Mouse (Mus musculus): ENCODE results near the gene Zfp239. TPM values are rescaled to one million over a fixed set of nuclear protein-coding genes. Genes with fewer than 3 reads are reported as not detected.
"Not testable (repeated sequence)": the region's sequence is repeated elsewhere in the genome, so short reads cannot be mapped to it uniquely, and the experiment has no call there.

Gene Zfp239
- total RNA-seq (2022): 10 to 100 TPM; 42.8 to 60.5 (median 48.2) TPM

DNA sequence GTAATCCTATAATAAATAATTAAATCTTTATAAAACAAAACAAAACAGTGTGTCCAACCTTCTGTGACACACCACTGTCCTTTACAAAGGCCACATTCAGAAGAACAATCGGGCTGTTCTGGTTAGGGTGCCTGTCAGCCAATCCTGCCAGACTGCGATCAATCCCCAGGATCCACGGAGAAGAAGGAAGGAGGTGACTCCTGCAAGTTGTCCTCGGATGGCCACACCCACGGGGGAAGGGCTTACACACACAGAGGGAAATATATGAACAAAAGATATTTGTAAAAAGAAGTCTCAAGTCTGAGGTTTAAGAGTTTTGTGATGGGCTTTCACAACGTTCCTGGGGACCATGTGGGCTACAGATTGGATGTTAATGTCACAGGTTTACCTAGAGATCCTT is at the start of gene Zfp239:
Gene Zfp239, plus strand, starts transcription at position 253 of the 400 bp plus-strand sequence.
- no peak for DNase-seq (ENCODE audit: low spot score in 2 of 2)

DNA sequence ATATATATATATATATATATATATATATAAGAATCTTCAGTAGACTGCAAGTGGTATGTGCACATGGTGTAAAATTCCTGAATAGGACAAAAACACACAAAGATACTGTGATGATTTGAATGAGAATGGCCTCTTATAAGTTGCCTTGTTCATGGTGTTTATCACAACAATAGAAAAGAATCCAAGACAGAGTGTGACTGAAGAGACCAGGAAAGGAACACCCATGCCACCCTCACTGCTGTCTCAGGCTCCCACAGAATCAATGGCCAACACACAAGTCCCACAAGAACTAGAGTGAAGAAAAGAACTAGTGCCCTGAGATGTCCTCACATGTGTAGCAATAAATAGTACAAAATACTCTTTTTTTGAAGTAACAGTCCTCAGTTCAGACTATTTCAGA is 47.2 kb upstream of the Zfp239 start:
- DNase-seq (ENCODE audit: low spot score in 2 of 2): no peak

DNA sequence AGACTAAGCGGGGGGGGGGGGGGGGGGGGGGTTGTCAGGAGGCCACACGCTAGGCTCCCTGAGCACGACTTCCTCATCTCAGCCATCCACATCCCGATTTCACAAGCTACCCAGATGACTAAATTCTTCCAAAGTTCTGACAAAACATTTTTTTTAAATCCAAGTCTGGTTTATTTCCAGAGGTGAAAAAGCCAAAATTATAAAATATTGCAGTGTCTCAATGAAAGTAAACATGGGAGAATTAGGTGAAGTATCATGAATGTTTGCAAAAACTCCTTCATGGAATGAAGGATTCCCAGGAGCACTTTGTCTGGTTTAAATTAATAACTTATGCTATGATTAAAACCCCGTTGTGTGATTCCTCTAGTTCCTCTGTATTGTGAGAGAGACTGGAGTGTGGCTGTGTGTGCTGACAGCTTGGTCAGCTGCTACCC is 44.8 kb upstream of the Zfp239 start:
- DNase-seq (ENCODE audit: low spot score in 2 of 2): no peak

DNA sequence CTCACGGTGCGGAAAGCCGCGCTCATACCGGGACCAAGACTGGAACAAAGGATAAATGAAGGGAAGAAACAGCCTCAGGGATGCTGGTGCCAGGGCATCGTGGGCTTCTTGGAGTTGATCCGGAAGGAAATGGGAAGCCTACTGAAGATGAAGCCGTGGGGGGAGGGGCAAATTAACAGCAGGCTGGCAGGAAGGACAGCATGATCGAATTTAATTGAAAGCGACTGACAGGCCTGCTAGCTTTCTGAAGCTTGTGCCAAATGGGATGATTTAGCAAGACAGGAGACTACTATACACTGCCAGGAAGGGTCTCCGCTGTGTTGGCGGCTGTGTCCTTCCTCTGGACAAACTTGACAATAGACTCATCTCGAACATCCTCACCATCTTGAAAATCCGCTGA is 41.6 kb upstream of the Zfp239 start:
- no peak for DNase-seq (ENCODE audit: low spot score in 2 of 2)

DNA sequence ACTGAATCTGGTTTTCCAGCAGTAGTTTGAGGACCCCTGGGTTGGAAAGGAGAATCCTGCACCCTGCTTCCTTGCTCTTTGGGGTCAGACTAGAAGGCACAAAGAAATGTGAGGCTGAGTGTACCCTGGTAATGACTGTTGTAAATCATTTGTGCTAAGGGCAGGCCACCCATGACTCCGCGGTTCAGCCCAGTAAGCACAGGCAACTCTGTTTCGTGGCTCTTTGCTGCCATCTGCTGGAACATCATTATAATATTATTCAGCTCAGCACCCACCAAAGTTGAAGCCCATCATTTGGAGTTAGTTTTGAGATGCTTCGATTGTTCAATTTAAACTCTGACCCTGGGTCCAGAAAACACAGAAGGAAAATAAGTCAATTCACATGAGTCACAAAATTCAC is 36.5 kb upstream of the Zfp239 start:
- DNase-seq (ENCODE audit: low spot score in 2 of 2): no peak

DNA sequence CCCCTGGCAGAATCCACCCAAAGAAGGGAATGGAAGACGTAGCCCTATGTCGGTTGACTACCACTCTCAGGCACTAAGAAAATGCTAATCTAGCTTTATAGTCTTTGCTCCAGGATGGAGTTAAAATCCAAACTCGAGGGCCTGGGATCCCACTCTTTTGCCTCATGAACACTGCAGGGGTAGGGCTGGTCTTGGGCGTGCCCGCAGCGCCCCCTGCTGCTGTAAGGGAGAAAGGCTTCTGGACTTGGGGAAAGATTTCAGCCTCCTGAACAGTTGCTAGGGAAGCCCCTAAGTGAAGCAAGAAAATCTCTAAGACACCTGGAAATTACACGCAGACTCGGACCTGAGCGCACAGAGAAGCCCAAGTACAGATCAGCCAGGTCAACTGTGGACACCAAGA is 33.6 kb upstream of the Zfp239 start:
- DNase-seq (ENCODE audit: low spot score in 2 of 2): peak in 1 of 2 experiments; percentile 62

DNA sequence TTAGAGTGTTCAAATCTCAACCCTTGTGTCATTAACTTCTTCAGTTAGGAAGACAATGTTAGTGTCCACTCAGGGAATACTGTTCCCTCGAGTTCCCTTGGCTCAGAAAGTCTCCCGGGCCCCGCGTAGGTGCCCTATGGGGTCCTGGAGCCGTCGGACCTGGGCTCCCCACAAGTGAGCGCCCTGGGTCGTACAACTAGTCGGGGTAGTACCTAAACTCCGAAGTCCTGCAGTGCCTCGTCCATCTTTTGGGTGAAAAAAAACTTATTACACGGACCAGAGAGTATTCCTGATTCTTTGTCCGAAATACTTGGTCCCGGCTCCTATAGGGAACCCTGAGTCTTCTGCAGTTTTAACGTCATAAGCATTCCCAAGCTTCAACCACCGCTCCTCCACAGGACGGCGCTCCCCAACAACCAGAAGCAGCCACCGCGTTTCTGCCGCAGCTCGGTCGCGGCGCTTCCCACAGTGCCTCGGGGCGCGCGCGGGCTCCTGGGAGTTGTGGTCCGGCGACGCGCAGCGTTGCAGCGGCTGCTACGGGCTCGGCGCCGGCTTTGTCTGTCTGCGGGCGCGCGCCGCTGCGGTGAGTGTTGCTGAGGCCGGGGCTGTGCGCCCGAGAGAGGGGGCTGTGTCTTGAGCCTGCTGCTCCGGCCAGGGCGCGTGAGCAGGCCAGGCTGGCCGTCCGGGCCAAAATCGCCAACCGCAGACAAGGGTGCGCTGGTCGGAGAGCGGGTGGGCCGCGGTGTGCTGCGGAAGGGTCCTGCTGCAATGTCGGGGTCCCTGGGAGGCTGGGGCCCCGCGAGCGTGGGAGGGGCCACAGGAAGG is 21.0 kb upstream of the Zfp239 start, which contains the start of gene Zfp637:
Gene Zfp637, plus strand, starts transcription at position 495 of the 825 bp plus-strand sequence.
- DNase-seq (ENCODE audit: low spot score in 2 of 2): peak; percentile 84 to 91

DNA sequence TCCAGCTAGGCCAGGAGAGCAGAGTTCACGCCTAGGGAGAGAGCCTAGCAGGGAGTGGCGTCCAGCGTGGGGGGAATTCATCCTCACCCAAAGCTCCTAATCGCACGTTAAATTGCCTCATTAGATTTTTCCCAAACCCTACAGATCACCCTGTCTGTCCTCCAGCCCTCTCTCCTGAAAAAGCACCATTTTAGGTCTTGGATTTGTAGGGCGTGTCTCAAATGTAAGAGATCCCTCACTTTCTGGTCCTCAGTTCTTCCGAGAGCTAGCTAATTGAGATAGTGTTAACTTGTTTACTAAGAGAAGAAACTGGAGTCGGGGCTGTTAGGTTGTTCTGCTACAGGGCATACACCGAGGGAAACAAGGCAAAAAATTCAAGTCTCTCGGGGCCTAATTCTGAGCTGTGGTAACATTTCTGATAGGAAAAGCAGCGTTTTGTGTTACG is 20.4 kb upstream of the Zfp239 start:
- no peak for DNase-seq (ENCODE audit: low spot score in 2 of 2)

DNA sequence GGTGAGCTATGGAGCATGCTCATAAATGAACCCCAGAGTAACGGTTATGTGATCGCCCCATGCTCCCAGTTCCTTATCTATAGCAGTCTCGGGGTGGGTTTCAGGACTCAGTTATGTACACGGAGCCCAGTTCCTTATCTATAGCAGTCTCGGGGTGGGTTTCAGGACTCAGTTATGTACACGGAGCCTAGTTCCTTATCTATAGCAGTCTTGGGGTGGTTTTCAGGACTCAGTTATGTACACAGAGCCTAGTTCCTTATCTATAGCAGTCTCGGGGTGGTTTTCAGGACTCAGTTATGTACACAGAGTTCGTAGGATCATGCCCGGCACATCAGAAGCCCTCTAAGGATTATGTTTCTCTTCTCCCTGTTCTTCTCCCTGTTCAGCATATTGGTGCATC is 17.3 kb upstream of the Zfp239 start:
- DNase-seq (ENCODE audit: low spot score in 2 of 2): no peak

DNA sequence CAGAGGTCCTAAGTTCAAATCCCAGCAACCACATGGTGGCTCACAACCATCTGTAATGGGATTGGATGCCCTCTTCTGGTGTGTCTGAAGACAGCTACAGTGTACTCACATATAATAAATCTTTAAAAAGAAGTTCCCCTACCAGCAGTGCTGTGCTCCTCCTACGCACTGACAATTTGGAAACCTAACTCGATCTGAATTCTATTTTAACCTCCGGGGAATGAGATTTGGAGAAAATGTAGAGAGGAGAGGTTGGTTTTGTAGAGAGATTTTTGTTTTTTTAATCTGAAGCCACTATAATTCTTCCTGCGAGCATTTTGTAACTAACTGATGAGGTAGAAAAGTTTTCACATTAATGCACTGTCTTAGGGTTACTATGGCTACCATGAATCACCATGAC is 15.2 kb upstream of the Zfp239 start:
- not testable (repeated sequence) for DNase-seq (ENCODE audit: low spot score in 2 of 2)

DNA sequence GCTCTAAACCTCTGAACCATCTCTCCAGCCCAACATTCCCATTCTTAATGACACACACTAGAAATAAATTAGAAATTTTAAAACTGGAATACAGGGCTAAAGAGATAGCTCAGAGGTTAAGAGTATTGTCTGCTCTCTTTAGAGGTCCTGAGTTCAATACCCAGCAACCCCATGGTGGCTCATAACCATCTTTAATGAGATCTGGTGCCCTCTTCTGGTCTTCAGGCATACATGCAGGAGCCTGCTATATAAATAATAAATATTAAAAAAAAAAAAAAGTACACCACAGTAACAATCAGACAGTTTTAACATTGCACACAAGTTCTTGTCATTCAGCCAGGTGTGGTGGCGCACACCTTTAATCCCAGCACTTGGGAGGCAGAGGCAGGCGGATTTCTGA is 14.1 kb upstream of the Zfp239 start:
- no peak for DNase-seq (ENCODE audit: low spot score in 2 of 2)

DNA sequence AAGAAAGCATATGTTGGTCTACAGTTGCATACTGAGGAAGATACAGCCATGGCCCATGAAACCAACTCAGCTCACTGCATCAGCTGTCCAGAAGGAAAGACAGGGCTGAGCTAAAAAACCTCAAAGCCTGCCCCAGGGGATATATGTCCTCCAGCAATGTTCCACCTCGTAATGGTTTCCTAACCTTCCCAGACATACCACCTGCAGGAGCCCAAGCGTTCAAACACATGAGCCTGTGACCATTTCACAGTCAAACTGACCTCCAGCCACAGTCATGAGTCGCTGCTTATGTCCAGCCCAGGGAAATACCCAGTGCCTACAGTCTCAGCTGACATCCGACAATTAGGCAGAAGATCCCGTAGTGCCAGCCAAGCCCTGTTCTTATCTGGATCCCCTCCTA is 13.3 kb upstream of the Zfp239 start:
- DNase-seq (ENCODE audit: low spot score in 2 of 2): no peak

DNA sequence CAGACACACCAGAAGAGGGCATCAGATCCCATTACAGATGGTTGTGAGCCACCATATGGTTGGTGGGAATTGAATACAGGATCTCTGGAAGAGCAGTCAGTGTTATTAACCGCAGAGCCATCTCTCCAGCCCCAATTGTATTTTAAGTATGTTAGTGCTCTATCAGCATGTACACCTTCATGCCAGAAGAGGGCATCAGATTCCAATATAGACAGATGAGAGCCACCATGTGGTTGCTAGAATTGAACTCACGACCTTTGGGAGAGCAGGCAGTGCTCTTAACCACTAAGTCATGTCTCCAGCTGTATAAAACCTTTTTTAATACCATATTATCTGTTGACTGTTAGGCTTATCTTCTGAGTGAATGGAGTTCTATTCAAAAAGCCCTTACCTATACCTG is 10.2 kb upstream of the Zfp239 start:
- DNase-seq (ENCODE audit: low spot score in 2 of 2): no peak

DNA sequence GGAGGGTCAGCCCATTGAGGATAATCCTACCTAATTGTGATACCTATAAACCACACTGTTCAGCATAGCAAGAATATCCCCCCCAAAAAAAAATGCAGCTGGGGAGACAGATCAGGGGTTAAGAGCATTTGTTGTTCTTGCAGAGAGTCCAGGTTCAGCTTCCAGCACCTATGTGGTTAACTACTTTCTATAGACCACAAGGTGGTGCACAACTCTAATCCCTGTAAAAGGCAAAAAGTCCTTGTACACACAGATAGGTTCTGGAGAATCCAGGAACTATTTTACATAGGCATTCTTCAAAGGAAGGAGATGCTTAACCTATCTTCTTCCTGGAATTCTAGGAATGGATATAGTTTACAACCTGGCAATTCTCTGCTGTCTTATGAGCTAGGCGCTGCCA is 3.9 kb upstream of the Zfp239 start:
- DNase-seq (ENCODE audit: low spot score in 2 of 2): no peak

DNA sequence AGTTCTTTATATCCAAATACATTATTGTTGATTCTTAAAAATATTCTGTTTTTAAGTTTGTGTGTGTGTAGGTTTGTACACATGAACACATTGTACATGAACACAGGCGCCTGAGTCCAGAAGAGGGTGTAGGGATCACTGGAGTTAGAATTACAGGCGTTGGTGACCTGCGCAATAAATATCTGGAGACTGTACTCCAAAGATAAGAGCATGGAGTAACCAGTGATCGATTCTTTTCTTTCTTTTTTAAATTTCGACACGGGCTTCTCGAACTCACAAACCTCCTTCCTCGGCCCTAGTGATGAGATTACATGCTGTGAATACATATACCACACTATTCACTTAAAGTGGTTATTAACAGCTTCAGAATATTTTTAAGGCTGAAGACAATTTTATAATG is 565 bp downstream of the Zfp239 start:
- DNase-seq (ENCODE audit: low spot score in 2 of 2): no peak

DNA sequence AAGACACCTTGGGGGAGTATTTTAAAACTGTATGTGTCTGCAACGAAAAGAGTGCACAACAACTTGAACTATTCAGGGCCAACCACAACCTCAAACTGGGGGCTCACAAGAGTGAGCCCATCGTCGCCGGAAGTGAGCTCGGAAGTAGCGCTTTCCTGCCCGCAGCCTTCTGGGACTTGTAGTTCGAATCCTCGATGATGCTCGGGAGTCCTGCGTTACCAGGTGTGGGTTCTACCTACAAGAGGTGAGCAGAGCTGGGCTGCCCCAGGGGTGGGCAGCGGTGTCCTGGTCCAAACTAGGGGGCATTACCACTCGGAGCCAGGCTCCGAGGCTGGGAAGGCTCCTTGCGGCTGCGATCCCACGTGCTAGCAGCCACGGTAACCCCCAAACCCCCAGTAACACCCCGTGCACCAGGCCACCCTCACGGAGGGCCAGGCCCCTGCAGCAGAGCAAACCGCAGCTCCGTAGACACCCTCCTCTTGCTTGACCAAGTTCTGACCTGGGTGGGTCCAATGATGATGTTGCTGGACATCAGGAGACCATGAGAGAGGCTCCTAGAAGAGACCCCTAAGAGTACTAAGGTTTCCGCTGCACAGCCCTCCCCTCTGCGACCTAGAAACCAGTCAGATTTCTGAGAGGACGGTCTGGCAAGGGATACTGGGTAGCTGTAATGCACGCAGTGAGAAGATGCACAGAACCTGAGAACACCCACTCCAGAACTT is 1.2 kb downstream of the Zfp239 start:
- DNase-seq (ENCODE audit: low spot score in 2 of 2): peak in 1 of 2 experiments; percentile 59

DNA sequence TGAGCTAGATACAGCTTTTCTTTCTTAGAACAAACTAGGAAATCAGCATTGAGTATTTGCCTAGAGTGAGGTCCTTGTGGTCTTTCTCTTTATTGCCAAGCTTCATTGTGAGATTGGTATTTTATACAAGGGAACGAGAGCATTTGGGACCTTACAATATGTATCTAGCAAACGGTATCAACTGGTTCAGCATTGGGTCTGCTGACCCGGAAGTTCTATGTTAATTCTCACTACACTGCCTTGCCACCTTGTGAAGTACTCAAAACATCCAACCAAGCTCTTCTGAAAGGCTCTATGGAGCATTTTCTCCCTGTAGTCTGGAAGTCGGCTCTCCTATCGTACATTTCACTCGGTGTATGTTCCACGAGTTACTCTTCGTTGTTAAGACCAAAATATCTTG is 1.9 kb downstream of the Zfp239 start:
- no peak for DNase-seq (ENCODE audit: low spot score in 2 of 2)

DNA sequence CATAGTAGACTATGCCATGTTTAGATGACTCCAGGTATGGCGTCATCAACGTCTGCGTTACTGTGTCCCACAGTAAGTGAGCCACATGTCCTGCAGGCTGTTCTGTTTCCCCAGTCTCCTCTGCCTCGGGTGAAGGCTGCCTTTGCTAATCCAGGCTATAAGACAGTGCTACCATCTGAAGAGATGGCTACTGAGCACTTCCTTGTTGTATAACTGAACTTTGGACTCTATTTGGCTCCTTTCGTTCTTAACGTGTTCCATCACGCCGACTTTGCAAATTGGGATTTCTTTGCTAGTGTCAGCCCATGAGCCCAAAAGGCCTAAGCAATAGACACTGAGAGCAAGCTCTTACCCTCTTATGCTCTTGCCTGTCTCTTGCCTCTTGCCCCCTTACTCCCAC is 6.3 kb downstream of the Zfp239 start:
- DNase-seq (ENCODE audit: low spot score in 2 of 2): no peak

DNA sequence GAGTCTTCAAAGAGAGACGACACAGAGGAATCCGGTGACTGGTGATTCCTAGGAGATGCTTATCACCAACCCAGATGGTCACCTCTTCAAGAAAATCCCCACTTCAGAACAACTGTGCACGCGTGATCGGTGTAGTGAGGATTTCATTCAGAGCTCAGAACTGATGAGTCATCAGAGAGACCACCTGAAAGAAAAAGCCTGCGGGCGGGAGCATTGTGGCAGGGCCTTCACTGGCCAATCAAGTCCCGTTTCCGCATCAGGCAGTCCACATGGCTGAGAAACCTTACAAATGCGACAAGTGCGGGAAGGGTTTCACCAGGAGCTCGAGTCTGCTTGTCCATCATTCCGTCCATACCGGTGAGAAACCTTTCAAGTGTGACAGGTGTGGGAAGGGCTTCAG is 9.1 kb downstream of the Zfp239 start:
- no peak for DNase-seq (ENCODE audit: low spot score in 2 of 2)

DNA sequence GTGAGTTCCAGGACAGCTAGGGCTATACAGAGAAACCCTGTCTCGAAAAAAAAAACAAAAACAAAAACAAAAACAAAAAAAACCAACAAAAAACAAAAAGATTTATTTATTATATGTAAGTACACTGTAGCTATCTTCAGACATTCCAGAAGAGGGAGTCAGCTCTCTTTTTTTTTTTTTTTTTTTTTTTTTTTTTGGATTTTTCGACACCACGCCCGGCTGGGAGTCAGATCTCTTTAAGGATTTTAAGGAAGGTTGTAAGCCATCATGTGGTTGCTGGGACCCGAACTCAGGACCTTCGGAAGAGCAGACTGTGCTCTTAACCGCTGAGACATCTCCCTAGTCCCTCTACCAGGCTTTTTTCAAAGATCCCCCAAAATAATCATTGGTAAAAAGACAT is 11.6 kb downstream of the Zfp239 start:
- DNase-seq (ENCODE audit: low spot score in 2 of 2): not testable (repeated sequence)

DNA sequence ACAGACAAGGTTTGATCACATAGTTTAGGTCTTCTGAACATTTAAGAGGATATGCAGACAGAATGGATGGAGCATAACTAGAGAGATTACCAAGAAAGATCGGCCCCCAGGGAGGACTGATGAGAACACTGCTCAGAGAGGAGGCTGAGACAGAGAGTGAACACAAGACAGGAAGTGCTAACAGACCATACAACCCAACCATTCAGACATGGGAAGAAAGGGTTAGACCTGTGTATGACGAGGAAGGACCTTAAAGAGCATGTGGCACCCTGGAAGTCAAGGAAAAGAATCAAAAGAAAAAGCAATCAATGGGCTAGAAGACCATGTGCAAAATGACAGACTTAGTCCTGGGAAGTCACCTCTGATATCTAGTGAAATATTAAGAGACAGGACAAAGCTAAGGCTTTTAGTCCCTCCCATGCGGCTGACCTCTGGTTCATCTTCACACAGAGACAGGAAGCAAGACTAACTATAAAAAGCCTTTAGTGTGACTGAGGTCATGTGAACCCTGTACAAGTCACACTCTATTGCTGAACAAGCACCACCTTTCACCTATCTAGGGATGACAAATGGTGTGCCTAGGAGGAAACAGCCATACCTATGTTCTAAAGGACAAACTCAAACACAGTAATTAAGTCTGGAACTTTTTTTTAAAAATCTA is 12.9 kb downstream of the Zfp239 start:
- no peak for DNase-seq (ENCODE audit: low spot score in 2 of 2)
